Mouse (Mus musculus) B cell, adult (primary cell): ENCODE measurements around the gene Timm29. TPM values are rescaled to one million over a fixed set of nuclear protein-coding genes. Genes with fewer than 3 reads are reported as not detected.

Experiments used
- total RNA-seq: library from RNA; stranded (reverse); gene quantifications from 4 replicates; pipeline ENCODE4 v1.2.4, GENCODE M21; 2023; ENCODE audit not compliant: inconsistent age

Gene Timm29
- 28.7 to 35.2 TPM (median 32.7 TPM) in 4 replicates for total RNA-seq

DNA sequence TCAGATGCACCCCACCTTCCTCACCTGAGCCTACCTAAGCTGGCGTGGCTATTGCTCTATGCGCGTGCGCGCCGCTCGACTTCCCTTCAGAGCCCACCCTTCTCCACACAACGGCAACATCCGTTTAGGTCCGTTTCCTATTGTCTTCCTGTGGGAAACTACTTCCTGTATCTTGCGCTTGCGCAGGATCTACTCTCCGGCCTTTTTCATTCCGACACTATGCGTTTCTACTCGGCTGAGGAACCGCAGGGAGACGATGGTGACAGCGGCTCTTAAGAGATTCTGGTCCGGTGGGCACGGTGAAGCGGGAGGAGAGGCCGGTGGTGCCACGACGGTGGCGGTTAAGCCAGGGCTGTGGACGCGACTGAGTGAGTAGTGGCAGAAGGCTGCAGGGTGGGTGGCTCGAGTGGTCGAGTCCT, at the start of gene Timm29, which contains the start of gene Yipf2:
Gene Timm29 (plus strand): TSS at position 20 of the 419 bp plus-strand sequence.
Gene Yipf2 (minus strand): TSS at position 126 of the 419 bp plus-strand sequence.

GRCm38 (mm10) chr9:21546789-21547074, 45.8 kb upstream of the Timm29 start, which contains the start of gene Carm1:
Gene Carm1 (plus strand): TSS chr9:21546894.

DNA sequence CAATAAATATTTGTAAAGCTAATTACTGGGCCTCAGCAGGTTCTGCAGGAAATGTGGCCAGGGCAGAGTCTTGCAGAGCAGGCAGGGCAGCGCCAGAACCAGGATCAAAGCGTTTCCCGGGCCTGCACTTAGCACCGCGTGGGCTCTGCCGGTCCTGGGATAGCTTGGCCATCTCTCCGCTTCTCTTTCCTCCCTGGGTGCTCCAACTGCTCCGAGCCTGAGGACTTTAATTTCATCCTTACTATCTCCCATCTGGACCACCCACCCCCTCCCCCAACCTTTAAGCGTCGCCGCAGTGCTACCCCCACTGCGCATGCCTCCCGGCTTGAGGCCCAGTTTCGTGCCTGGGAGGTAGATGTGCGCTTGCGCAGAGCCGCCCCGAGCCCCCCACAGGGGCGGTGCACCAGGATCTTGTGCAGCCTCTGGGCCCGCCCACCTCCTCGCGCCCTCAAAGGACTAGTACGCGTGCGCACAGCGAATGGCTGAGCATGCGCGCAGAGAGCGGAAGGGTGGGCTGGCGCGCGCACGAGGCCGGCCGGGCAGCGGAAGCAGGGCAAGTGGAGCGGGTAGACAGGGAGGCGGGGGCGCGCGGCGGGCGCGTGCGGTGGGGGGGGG, 23.2 kb downstream of the Timm29 start, which contains the start of gene Smarca4:
Gene Smarca4 (plus strand): TSS at position 553 of the 615 bp plus-strand sequence.

Other genes starting within 250 kb of the Timm29 start
- 130 to 170 TPM (median 154 TPM) in 4 replicates for gene Ilf3, start 224.9 kb upstream of the Timm29 start, total RNA-seq
- 70.4 to 75.9 TPM (median 73.2 TPM) in 4 replicates for gene Qtrt1, start 180.9 kb upstream of the Timm29 start, total RNA-seq
- 203 to 242 TPM (median 227 TPM) in 4 replicates for gene Dnm2, start 167.8 kb upstream of the Timm29 start, total RNA-seq
- gene Tmed1, start 82.5 kb upstream of the Timm29 start, total RNA-seq, result 8.1 to 10.4 TPM (median 9.8 TPM) in 4 replicates
- gene AB124611, start 66.5 kb upstream of the Timm29 start, total RNA-seq, result 123 to 137 TPM (median 129 TPM) in 4 replicates
- 65.0 to 70.0 TPM (median 68.5 TPM) in 4 replicates for gene Carm1, start 45.8 kb upstream of the Timm29 start, total RNA-seq
- gene Yipf2, start 106 bp downstream of the Timm29 start, total RNA-seq, result 14.7 to 16.0 TPM (median 15.3 TPM) in 4 replicates
- 91.8 to 106 TPM (median 103 TPM) in 4 replicates for gene Smarca4, start 23.4 kb downstream of the Timm29 start, total RNA-seq
- gene Ldlr, start 130.8 kb downstream of the Timm29 start, total RNA-seq, result 12.0 to 21.0 TPM (median 19.3 TPM) in 4 replicates
- gene Spc24, start 167.6 kb downstream of the Timm29 start, total RNA-seq, result 1.4 to 4.4 TPM (median 3.2 TPM) in 4 replicates
- 0.09 to 0.19 TPM (median 0.10 TPM) in 3 of 4 replicates, not detected in the other for gene Kank2, start 206.0 kb downstream of the Timm29 start, total RNA-seq
- not detected in 4 replicates for gene Angptl8, start 242.8 kb downstream of the Timm29 start, total RNA-seq